Mouse (Mus musculus): ENCODE results near the gene Pde8a. TPM values are rescaled to one million over a fixed set of nuclear protein-coding genes. Genes with fewer than 3 reads are reported as not detected.
"Not testable (repeated sequence)": the region's sequence is repeated elsewhere in the genome, so short reads cannot be mapped to it uniquely, and the experiment has no call there.

The Pde8a gene
- polyA plus RNA-seq, 1 experiment from 2014 or later: 2.5 TPM

DNA sequence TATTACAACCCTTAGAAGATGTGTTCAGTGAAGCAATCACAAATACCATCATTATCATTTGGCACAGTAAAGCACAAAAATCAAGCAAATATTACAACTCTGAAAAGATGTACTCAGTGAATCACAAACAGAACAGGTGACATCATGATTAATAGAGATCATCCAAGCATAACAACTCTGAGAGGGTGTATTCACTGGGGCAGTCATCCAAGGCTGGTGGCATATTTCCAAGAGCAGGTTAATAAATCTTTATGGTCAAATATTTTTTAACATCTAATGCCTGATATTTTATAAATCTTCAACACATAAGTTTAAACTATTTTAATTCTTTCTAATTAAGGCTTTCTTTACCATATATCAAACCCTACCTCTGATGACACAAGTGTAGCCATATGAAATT is 27.4 kb upstream of the Pde8a start:
- not testable (repeated sequence) for H3K4me1 ChIP-seq (replicated peaks); H3K27ac ChIP-seq (replicated peaks); H3K27me3 ChIP-seq; ATAC-seq (ENCODE audit: low read depth); H3K36me3 ChIP-seq; H3K4me2 ChIP-seq; H3K9ac ChIP-seq; H3K4me3 ChIP-seq; H3K9me3 ChIP-seq

GRCm38 (mm10) chr7:81189180-81189579 is 24.2 kb upstream of the Pde8a start:
- no peak overlapping the region for H3K4me3 ChIP-seq
- no peaks in the 10 kb centered on the region for H3K4me1 ChIP-seq (replicated peaks)
- H3K9ac ChIP-seq: no peak overlapping the region
- H3K27ac ChIP-seq (replicated peaks): no peak overlapping the region
- no peaks in the 10 kb centered on the region for H3K27me3 ChIP-seq
- no peaks in the 10 kb centered on the region for H3K9me3 ChIP-seq
- H3K36me3 ChIP-seq: no peaks in the 10 kb centered on the region
- H3K4me2 ChIP-seq: no peak overlapping the region
- ATAC-seq (ENCODE audit: low read depth): no peak
- WGBS: 70% methylated on average over 9 of the region's 9 CpGs

- Histone ChIP-seq H3K27ac (replicated peaks) (no peak overlapping the region), H3K36me3 (no peaks in the 10 kb centered on the region), H3K4me1 (replicated peaks) (peaks cover 11% of the 10 kb centered on the region), H3K4me2 (no peak overlapping the region), H3K9me3 (no peaks in the 10 kb centered on the region), H3K27me3 (no peaks in the 10 kb centered on the region), H3K4me3 (no peak overlapping the region), H3K9ac (no peak overlapping the region)
- 65% methylated on average over 4 of the region's 4 CpGs for WGBS
- ATAC-seq (ENCODE audit: low read depth): no peak
Measured at GRCm38 (mm10) chr7:81195509-81195908, 17.9 kb upstream of the Pde8a start.

DNA sequence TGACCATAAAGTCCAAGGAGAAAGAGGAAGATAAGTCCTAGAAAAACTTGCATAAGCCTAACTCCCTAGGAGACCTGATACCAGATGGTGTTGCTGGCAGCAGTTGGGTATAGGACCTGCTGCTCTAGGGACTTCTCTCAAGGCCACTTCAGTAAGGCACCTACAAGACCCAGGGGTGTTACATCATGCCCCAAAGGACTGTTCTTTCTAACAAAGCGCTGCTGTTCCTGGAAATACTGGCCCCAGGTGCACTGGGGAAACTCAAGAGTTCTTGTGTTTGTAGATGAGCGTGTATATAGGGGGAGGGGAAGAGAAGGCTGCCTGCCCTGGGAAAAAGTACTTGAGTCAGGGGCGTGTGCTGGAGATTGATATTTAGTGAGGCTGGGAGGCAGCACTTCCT is 16.6 kb upstream of the Pde8a start:
- ATAC-seq (ENCODE audit: low read depth): no peak
- WGBS: 81% methylated on average over 3 of the region's 3 CpGs

GRCm38 (mm10) chr7:81198538-81198937 is 14.9 kb upstream of the Pde8a start:
- peak; percentile 47; the same call in 1 of the 2 replicates for ATAC-seq (ENCODE audit: low read depth)
- Histone ChIP-seq H3K4me2 (no peak overlapping the region), H3K36me3 (no peaks in the 10 kb centered on the region), H3K27ac (replicated peaks) (no peak overlapping the region), H3K4me1 (replicated peaks) (peaks cover 11% of the 10 kb centered on the region), H3K4me3 (no peak overlapping the region), H3K9me3 (no peaks in the 10 kb centered on the region), H3K27me3 (no peaks in the 10 kb centered on the region), H3K9ac (peak overlapping the region; percentile 31; the same call in 1 of the 2 replicates)
- WGBS: 32% methylated on average over 4 of the region's 4 CpGs

More for the DNA sequence above, 16.6 kb upstream of the Pde8a start:
- no peaks in the 10 kb centered on the region for H3K36me3 ChIP-seq
- no peaks in the 10 kb centered on the region for H3K27me3 ChIP-seq
- H3K9ac ChIP-seq: no peak overlapping the region
- peaks cover 11% of the 10 kb centered on the region for H3K4me1 ChIP-seq (replicated peaks)
- H3K4me2 ChIP-seq: no peak overlapping the region
- no peaks in the 10 kb centered on the region for H3K9me3 ChIP-seq
- H3K27ac ChIP-seq (replicated peaks): no peak overlapping the region
- H3K4me3 ChIP-seq: no peak overlapping the region

GRCm38 (mm10) chr7:81199109-81199508 is 14.3 kb upstream of the Pde8a start:
- Histone ChIP-seq H3K4me2 (no peak overlapping the region), H3K27me3 (no peaks in the 10 kb centered on the region), H3K4me1 (replicated peaks) (peaks cover 11% of the 10 kb centered on the region), H3K36me3 (no peaks in the 10 kb centered on the region), H3K9ac (no peak overlapping the region), H3K27ac (replicated peaks) (no peak overlapping the region), H3K4me3 (no peak overlapping the region), H3K9me3 (no peaks in the 10 kb centered on the region)
- WGBS: 76% methylated on average over 5 of the region's 5 CpGs
- ATAC-seq (ENCODE audit: low read depth): no peak

GRCm38 (mm10) chr7:81199757-81200156 is 13.6 kb upstream of the Pde8a start:
- no peaks in the 10 kb centered on the region for H3K36me3 ChIP-seq
- WGBS: 65% methylated on average over 4 of the region's 4 CpGs
- no peaks in the 10 kb centered on the region for H3K27me3 ChIP-seq
- no peak overlapping the region for H3K4me2 ChIP-seq
- H3K9me3 ChIP-seq: no peaks in the 10 kb centered on the region
- H3K27ac ChIP-seq (replicated peaks): no peak overlapping the region
- peaks cover 11% of the 10 kb centered on the region for H3K4me1 ChIP-seq (replicated peaks)
- H3K9ac ChIP-seq: no peak overlapping the region
- ATAC-seq (ENCODE audit: low read depth): no peak
- no peak overlapping the region for H3K4me3 ChIP-seq

DNA sequence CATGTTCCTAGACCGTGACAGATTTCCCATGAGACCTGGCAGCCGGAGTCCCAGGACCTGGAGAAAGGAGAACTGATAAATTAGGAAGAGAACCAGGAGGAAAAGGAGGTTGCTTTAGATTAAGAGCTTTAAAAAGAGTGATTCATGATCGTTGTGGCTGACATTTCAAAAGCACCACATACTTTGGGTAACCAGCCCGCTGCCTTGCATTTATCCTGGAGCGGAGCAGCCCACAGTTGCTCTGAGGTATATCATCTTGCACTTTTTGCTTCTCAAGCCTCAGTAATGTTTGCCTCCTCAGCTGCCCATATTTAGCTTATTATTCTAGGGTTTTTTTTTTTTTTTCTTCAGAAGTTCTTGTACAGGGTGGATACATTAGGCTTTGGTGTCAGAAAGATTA is 11.0 kb upstream of the Pde8a start:
- 56% methylated on average over 5 of the region's 5 CpGs for WGBS
- H3K4me3 ChIP-seq: no peak overlapping the region
- no peak overlapping the region for H3K9ac ChIP-seq
- no peak overlapping the region for H3K27ac ChIP-seq (replicated peaks)
- H3K4me1 ChIP-seq (replicated peaks): peaks cover 11% of the 10 kb centered on the region
- no peaks in the 10 kb centered on the region for H3K36me3 ChIP-seq
- no peak overlapping the region for H3K4me2 ChIP-seq
- no peaks in the 10 kb centered on the region for H3K27me3 ChIP-seq
- ATAC-seq (ENCODE audit: low read depth): no peak
- no peaks in the 10 kb centered on the region for H3K9me3 ChIP-seq

- H3K4me3 ChIP-seq; H3K27ac ChIP-seq (replicated peaks); H3K36me3 ChIP-seq; H3K4me1 ChIP-seq (replicated peaks); H3K9ac ChIP-seq; H3K27me3 ChIP-seq; H3K9me3 ChIP-seq; H3K4me2 ChIP-seq; ATAC-seq (ENCODE audit: low read depth): not testable (repeated sequence)
- WGBS: 90% methylated on average over 10 of the region's 10 CpGs
Measured at GRCm38 (mm10) chr7:81203576-81203975, 9.8 kb upstream of the Pde8a start.

- Histone ChIP-seq H3K36me3 (no peaks in the 10 kb centered on the region), H3K27ac (replicated peaks) (no peak overlapping the region), H3K4me1 (replicated peaks) (peaks cover 22% of the 10 kb centered on the region), H3K4me2 (no peak overlapping the region), H3K27me3 (peaks cover 52% of the 10 kb centered on the region), H3K4me3 (no peak overlapping the region), H3K9me3 (no peaks in the 10 kb centered on the region), H3K9ac (no peak overlapping the region)
- 21% methylated on average over 6 of the region's 6 CpGs for WGBS
- no peak for ATAC-seq (ENCODE audit: low read depth)
Measured at GRCm38 (mm10) chr7:81208944-81209343, 4.5 kb upstream of the Pde8a start.

- WGBS: 55% methylated on average over 12 of the region's 12 CpGs
- Histone ChIP-seq H3K4me1 (replicated peaks) (peaks cover 25% of the 10 kb centered on the region), H3K27me3 (peaks cover 64% of the 10 kb centered on the region), H3K27ac (replicated peaks) (no peak overlapping the region), H3K4me3 (no peak overlapping the region), H3K9ac (no peak overlapping the region), H3K9me3 (no peaks in the 10 kb centered on the region), H3K36me3 (no peaks in the 10 kb centered on the region), H3K4me2 (no peak overlapping the region)
- ATAC-seq (ENCODE audit: low read depth): no peak
Measured at GRCm38 (mm10) chr7:81209979-81210685, 3.3 kb upstream of the Pde8a start.

DNA sequence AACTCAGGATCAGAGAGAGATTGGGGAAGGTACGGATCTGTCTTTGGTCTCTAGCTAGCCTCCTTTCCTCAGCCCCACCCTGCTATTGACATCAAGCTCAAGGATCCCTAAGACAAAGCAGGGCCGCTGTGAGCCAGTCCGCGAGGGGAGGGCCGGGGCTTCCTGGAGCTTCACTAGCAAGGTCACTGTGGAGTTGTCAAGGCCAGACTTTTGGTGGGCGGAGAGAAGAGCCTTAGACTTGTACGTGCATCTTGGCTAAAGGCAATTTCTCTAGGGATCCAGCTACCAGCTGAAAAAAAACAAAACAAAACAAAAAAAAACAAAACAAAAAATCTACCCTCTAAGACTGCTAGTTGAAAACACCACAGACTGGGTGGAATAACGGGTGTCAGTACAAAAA is 1.6 kb upstream of the Pde8a start:
- 2% methylated on average over 8 of the region's 8 CpGs for WGBS
- no peaks in the 10 kb centered on the region for H3K36me3 ChIP-seq
- H3K27me3 ChIP-seq: peaks cover 80% of the 10 kb centered on the region
- H3K9ac ChIP-seq: no peak overlapping the region
- H3K4me2 ChIP-seq: peak overlapping the region; percentile 61
- peaks cover 25% of the 10 kb centered on the region for H3K4me1 ChIP-seq (replicated peaks)
- no peak for ATAC-seq (ENCODE audit: low read depth)
- H3K27ac ChIP-seq (replicated peaks): no peak overlapping the region
- no peak overlapping the region for H3K4me3 ChIP-seq
- H3K9me3 ChIP-seq: no peaks in the 10 kb centered on the region

DNA sequence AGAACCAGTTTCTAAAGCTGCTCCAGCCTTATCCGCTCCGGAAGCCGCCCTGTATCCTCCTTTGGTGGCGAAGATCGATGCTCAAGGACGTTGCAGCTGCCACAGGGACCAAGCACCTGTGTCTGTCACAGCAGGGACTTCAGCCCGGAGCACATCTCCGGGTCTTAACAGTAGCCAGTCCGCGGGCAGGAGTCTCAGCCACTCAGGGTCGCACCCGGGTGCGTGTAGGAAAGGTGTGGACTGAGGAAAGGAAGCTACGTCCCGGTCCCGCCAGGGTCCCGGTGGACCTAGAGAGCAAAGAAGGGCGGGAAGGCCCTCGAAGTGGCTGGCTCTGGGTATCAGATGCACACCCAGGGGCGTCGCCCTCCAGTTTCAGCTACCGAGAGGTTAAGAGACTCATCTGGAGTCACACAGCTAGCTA is 1.1 kb upstream of the Pde8a start:
- H3K9ac ChIP-seq: peak overlapping the region; percentile 56
- peak; percentile 68 for ATAC-seq (ENCODE audit: low read depth)
- H3K4me2 ChIP-seq: peak overlapping the region; percentile 61
- peaks cover 84% of the 10 kb centered on the region for H3K27me3 ChIP-seq
- no peaks in the 10 kb centered on the region for H3K36me3 ChIP-seq
- H3K27ac ChIP-seq (replicated peaks): peak overlapping the region; percentile 57
- WGBS: under 1% methylated on average over 22 of the region's 22 CpGs
- H3K4me3 ChIP-seq: peak overlapping the region; percentile 46
- H3K4me1 ChIP-seq (replicated peaks): peaks cover 25% of the 10 kb centered on the region
- no peaks in the 10 kb centered on the region for H3K9me3 ChIP-seq
